Mouse (Mus musculus) midbrain, embryonic 13.5 days (tissue): ENCODE results near the gene 4930578C19Rik. TPM values are rescaled to one million over a fixed set of nuclear protein-coding genes. Genes with fewer than 3 reads are reported as not detected.

ENCODE experiments used
- ATAC-seq: fragments of 200-750 bp; cut with Nextera tagmentation; 2 replicates; pipeline ENCODE4 v1.8.0; 2017; ENCODE audit warnings: mild to moderate bottlenecking, moderate TSS enrichment, moderate library complexity
- H3K27ac ChIP-seq: fragments of 300-500 bp; sonication (generic); 2 replicates; pipeline ENCODE4 v1.5.1; 2015; ENCODE audit warnings: inconsistent platforms, mild to moderate bottlenecking, moderate library complexity
- H3K27me3 ChIP-seq: fragments of 300-500 bp; sonication (generic); 2 replicates; pipeline ENCODE4 v1.6.1; 2015; ENCODE audit warnings: mild to moderate bottlenecking, inconsistent platforms
- H3K36me3 ChIP-seq: fragments of 300-500 bp; sonication (generic); 2 replicates; pipeline ENCODE4 v1.6.1; 2015; ENCODE audit warnings: mild to moderate bottlenecking, inconsistent platforms
- H3K4me1 ChIP-seq: fragments of 300-500 bp; sonication (generic); replicated peaks from 2 replicates; pipeline ENCODE4 v1.6.1; 2015; ENCODE audit warnings: inconsistent platforms
- H3K4me2 ChIP-seq: fragments of 300-500 bp; sonication (generic); replicated peaks from 2 replicates; pipeline ENCODE4 v1.6.1; 2015; ENCODE audit warnings: moderate library complexity, mild to moderate bottlenecking, inconsistent platforms
- H3K4me3 ChIP-seq: fragments of 300-500 bp; sonication (generic); replicated peaks from 2 replicates; pipeline ENCODE4 v1.5.1; 2015; ENCODE audit warnings: mild to moderate bottlenecking, inconsistent platforms
- H3K9ac ChIP-seq: fragments of 300-500 bp; sonication (generic); replicated peaks from 2 replicates; pipeline ENCODE4 v1.6.1; 2015; ENCODE audit warnings: mild to moderate bottlenecking, inconsistent platforms
- H3K9me3 ChIP-seq: fragments of 300-500 bp; sonication (generic); 2 replicates; pipeline ENCODE4 v1.6.1; 2016; ENCODE audit warnings: mild to moderate bottlenecking, inconsistent platforms
- WGBS: fragments of 180-500 bp; shearing (Covaris S2); methylation state at CpG from one replicate; pipeline ENCODE4 v1.1.7; 2015; 5-methylcytosine and 5-hydroxymethylcytosine counted together
- polyA plus RNA-seq: library from polyadenylated mRNA; unstranded; fragments of >200 nt; fragmentation: Nextera tagmentation; extraction: Ambion mirVana; gene quantifications from 2 replicates; pipeline ENCODE4 v1.2.1, GENCODE M21; 2015

Gene 4930578C19Rik
- polyA plus RNA-seq: 0.49 and 0.55 TPM in 2 replicates

GRCm38 (mm10) chrX:18461198-18461601 is at the start of gene 4930578C19Rik:
Gene 4930578C19Rik, minus strand, starts transcription at chrX:18461397.
- Histone ChIP-seq H3K27ac (no peak within 1 kb of the TSS), H3K36me3 (no peaks in the 10 kb centered on the region), H3K27me3 (no peaks in the 10 kb centered on the region), H3K4me2 (no peak within 1 kb of the TSS), H3K9ac (no peak within 1 kb of the TSS), H3K9me3 (no peaks in the 10 kb centered on the region), H3K4me3 (no peak within 1 kb of the TSS), H3K4me1 (no peaks in the 10 kb centered on the region)
- no peak for ATAC-seq
- 86% methylated on average over 8 of the region's 8 CpGs for WGBS

- no peak for ATAC-seq
- Histone ChIP-seq H3K4me3 (no peak overlapping the region), H3K9ac (no peak overlapping the region), H3K27me3 (no peaks in the 10 kb centered on the region), H3K36me3 (no peaks in the 10 kb centered on the region), H3K27ac (no peak overlapping the region), H3K4me1 (no peaks in the 10 kb centered on the region), H3K4me2 (no peak overlapping the region), H3K9me3 (no peaks in the 10 kb centered on the region)
- 62% methylated on average over 1 of the region's 1 CpGs for WGBS
Observed at GRCm38 (mm10) chrX:18467690-18468089, 6.5 kb upstream of the 4930578C19Rik start.

- Histone ChIP-seq H3K36me3 (no peaks in the 10 kb centered on the region), H3K27ac (no peak overlapping the region), H3K4me1 (no peaks in the 10 kb centered on the region), H3K27me3 (no peaks in the 10 kb centered on the region), H3K4me2 (no peak overlapping the region), H3K4me3 (no peak overlapping the region), H3K9me3 (no peaks in the 10 kb centered on the region), H3K9ac (no peak overlapping the region)
- 93% methylated on average over 1 of the region's 1 CpGs for WGBS
- no peak for ATAC-seq
Observed at GRCm38 (mm10) chrX:18462879-18463278, 1.7 kb upstream of the 4930578C19Rik start.

- WGBS: 46% methylated on average over 1 of the region's 1 CpGs
- Histone ChIP-seq H3K27me3 (no peaks in the 10 kb centered on the region), H3K36me3 (no peaks in the 10 kb centered on the region), H3K9me3 (no peaks in the 10 kb centered on the region), H3K27ac (no peak overlapping the region), H3K4me2 (no peak overlapping the region), H3K4me3 (no peak overlapping the region), H3K4me1 (no peaks in the 10 kb centered on the region), H3K9ac (no peak overlapping the region)
- ATAC-seq: no peak
Observed at GRCm38 (mm10) chrX:18451559-18451958, 9.6 kb downstream of the 4930578C19Rik start.

GRCm38 (mm10) chrX:18442066-18442465 is 19.1 kb downstream of the 4930578C19Rik start:
- Histone ChIP-seq H3K4me2 (no peak overlapping the region), H3K4me1 (no peaks in the 10 kb centered on the region), H3K36me3 (no peaks in the 10 kb centered on the region), H3K9me3 (no peaks in the 10 kb centered on the region), H3K4me3 (no peak overlapping the region), H3K9ac (no peak overlapping the region), H3K27me3 (no peaks in the 10 kb centered on the region), H3K27ac (no peak overlapping the region)
- 33% methylated on average over 5 of the region's 5 CpGs for WGBS
- ATAC-seq: peak; percentile 50; the same call in 1 of the 2 replicates

GRCm38 (mm10) chrX:18425451-18425850 is 35.7 kb downstream of the 4930578C19Rik start:
- Histone ChIP-seq H3K27ac (no peak overlapping the region), H3K4me3 (no peak overlapping the region), H3K9me3 (no peaks in the 10 kb centered on the region), H3K4me2 (no peak overlapping the region), H3K9ac (no peak overlapping the region), H3K36me3 (no peaks in the 10 kb centered on the region), H3K27me3 (no peaks in the 10 kb centered on the region), H3K4me1 (no peaks in the 10 kb centered on the region)
- ATAC-seq: no peak
- WGBS: 93% methylated on average over 3 of the region's 3 CpGs

- no peak overlapping the region for H3K27ac ChIP-seq
- H3K9ac ChIP-seq: no peak overlapping the region
- no peaks in the 10 kb centered on the region for H3K9me3 ChIP-seq
- H3K36me3 ChIP-seq: no peaks in the 10 kb centered on the region
- ATAC-seq: no peak
- no peak overlapping the region for H3K4me3 ChIP-seq
- no peaks in the 10 kb centered on the region for H3K4me1 ChIP-seq
- no peaks in the 10 kb centered on the region for H3K27me3 ChIP-seq
- WGBS: 94% methylated on average over 4 of the region's 4 CpGs
- H3K4me2 ChIP-seq: no peak overlapping the region
Observed at GRCm38 (mm10) chrX:18423206-18423605, 38.0 kb downstream of the 4930578C19Rik start.

- 92% methylated on average over 4 of the region's 4 CpGs for WGBS
Observed at GRCm38 (mm10) chrX:18420161-18420784, 40.9 kb downstream of the 4930578C19Rik start.

GRCm38 (mm10) chrX:18418977-18419376 is 42.2 kb downstream of the 4930578C19Rik start:
- Histone ChIP-seq H3K27me3 (no peaks in the 10 kb centered on the region), H3K9me3 (no peaks in the 10 kb centered on the region), H3K4me2 (no peak overlapping the region), H3K27ac (no peak overlapping the region), H3K4me1 (no peaks in the 10 kb centered on the region), H3K9ac (no peak overlapping the region), H3K36me3 (no peaks in the 10 kb centered on the region), H3K4me3 (no peak overlapping the region)
- 35% methylated on average over 1 of the region's 1 CpGs for WGBS
- ATAC-seq: no peak

More at GRCm38 (mm10) chrX:18420161-18420784, 40.9 kb downstream of the 4930578C19Rik start:
- Histone ChIP-seq H3K27ac (no peak overlapping the region), H3K9me3 (no peaks in the 10 kb centered on the region), H3K4me3 (no peak overlapping the region), H3K4me2 (no peak overlapping the region), H3K27me3 (no peaks in the 10 kb centered on the region), H3K4me1 (no peaks in the 10 kb centered on the region), H3K9ac (no peak overlapping the region), H3K36me3 (no peaks in the 10 kb centered on the region)
- ATAC-seq: no peak

GRCm38 (mm10) chrX:18414560-18414959 is 46.6 kb downstream of the 4930578C19Rik start:
- Histone ChIP-seq H3K27ac (no peak overlapping the region), H3K4me1 (no peaks in the 10 kb centered on the region), H3K9me3 (no peaks in the 10 kb centered on the region), H3K9ac (no peak overlapping the region), H3K27me3 (no peaks in the 10 kb centered on the region), H3K4me2 (no peak overlapping the region), H3K36me3 (no peaks in the 10 kb centered on the region), H3K4me3 (no peak overlapping the region)
- ATAC-seq: no peak
- WGBS: 95% methylated on average over 2 of the region's 2 CpGs

- no peaks in the 10 kb centered on the region for H3K27me3 ChIP-seq
- no peak overlapping the region for H3K9ac ChIP-seq
- WGBS: 86% methylated on average over 10 of the region's 10 CpGs
- no peaks in the 10 kb centered on the region for H3K36me3 ChIP-seq
- H3K4me2 ChIP-seq: no peak overlapping the region
- no peaks in the 10 kb centered on the region for H3K4me1 ChIP-seq
- H3K4me3 ChIP-seq: no peak overlapping the region
- no peak for ATAC-seq
- H3K9me3 ChIP-seq: no peaks in the 10 kb centered on the region
- H3K27ac ChIP-seq: no peak overlapping the region
Observed at GRCm38 (mm10) chrX:18411071-18411840, 49.9 kb downstream of the 4930578C19Rik start.

- H3K4me3 ChIP-seq: no peak overlapping the region
- no peaks in the 10 kb centered on the region for H3K27me3 ChIP-seq
- no peaks in the 10 kb centered on the region for H3K36me3 ChIP-seq
- no peak overlapping the region for H3K4me2 ChIP-seq
- no peaks in the 10 kb centered on the region for H3K4me1 ChIP-seq
- H3K9ac ChIP-seq: no peak overlapping the region
- ATAC-seq: no peak
- 57% methylated on average over 2 of the region's 2 CpGs for WGBS
- H3K9me3 ChIP-seq: no peaks in the 10 kb centered on the region
- H3K27ac ChIP-seq: no peak overlapping the region
Observed at GRCm38 (mm10) chrX:18409598-18409997, 51.6 kb downstream of the 4930578C19Rik start.
